Mouse (Mus musculus): ENCODE data around the gene Serp2.
"Not testable (repeated sequence)": the region's sequence is repeated elsewhere in the genome, so short reads cannot be mapped to it uniquely, and the experiment has no call there.

Gene Serp2

GRCm38 (mm10) chr14:76569271-76569961 is 12.7 kb upstream of the Serp2 start:
- peak in 1 of 2 experiments; percentile 33 for DNase-seq (ENCODE audit: low spot score in 2 of 2)

GRCm38 (mm10) chr14:76568548-76568947 is 11.9 kb upstream of the Serp2 start:
- no peak for DNase-seq (ENCODE audit: low spot score in 2 of 2)

GRCm38 (mm10) chr14:76567280-76567679 is 10.6 kb upstream of the Serp2 start:
- DNase-seq (ENCODE audit: low spot score in 2 of 2), result no peak

GRCm38 (mm10) chr14:76566711-76567110 is 10.0 kb upstream of the Serp2 start:
- no peak for DNase-seq (ENCODE audit: low spot score in 2 of 2)

GRCm38 (mm10) chr14:76566193-76566592 is 9.5 kb upstream of the Serp2 start:
- DNase-seq (ENCODE audit: low spot score in 2 of 2), result no peak

GRCm38 (mm10) chr14:76559208-76559607 is 2.5 kb upstream of the Serp2 start:
- DNase-seq (ENCODE audit: low spot score in 2 of 2), result no peak

GRCm38 (mm10) chr14:76558171-76558570 is 1.5 kb upstream of the Serp2 start:
- DNase-seq (ENCODE audit: low spot score in 2 of 2), result not testable (repeated sequence)

- peak; percentile 43 to 56 for DNase-seq (ENCODE audit: low spot score in 2 of 2)
These were observed 448 bp downstream of the Serp2 start for GRCm38 (mm10) chr14:76556031-76556851.

- DNase-seq (ENCODE audit: low spot score in 2 of 2), result no peak
These were observed 1.2 kb downstream of the Serp2 start for GRCm38 (mm10) chr14:76555263-76556030.

GRCm38 (mm10) chr14:76544136-76544535 is 12.6 kb downstream of the Serp2 start:
- DNase-seq (ENCODE audit: low spot score in 2 of 2), result no peak

GRCm38 (mm10) chr14:76541341-76541740 is 15.3 kb downstream of the Serp2 start:
- no peak for DNase-seq (ENCODE audit: low spot score in 2 of 2)

- no peak for DNase-seq (ENCODE audit: low spot score in 2 of 2)
These were observed 16.6 kb downstream of the Serp2 start for GRCm38 (mm10) chr14:76540005-76540670.

- DNase-seq (ENCODE audit: low spot score in 2 of 2), result no peak
These were observed 19.8 kb downstream of the Serp2 start for GRCm38 (mm10) chr14:76536921-76537320.

GRCm38 (mm10) chr14:76535096-76535495 is 21.6 kb downstream of the Serp2 start:
- no peak for DNase-seq (ENCODE audit: low spot score in 2 of 2)

GRCm38 (mm10) chr14:76533170-76533815 is 23.4 kb downstream of the Serp2 start:
- no peak for DNase-seq (ENCODE audit: low spot score in 2 of 2)

GRCm38 (mm10) chr14:76532257-76533169 is 24.2 kb downstream of the Serp2 start:
- no peak for DNase-seq (ENCODE audit: low spot score in 2 of 2)

- DNase-seq (ENCODE audit: low spot score in 2 of 2), result no peak
These were observed 25.5 kb downstream of the Serp2 start for GRCm38 (mm10) chr14:76531027-76531660.

GRCm38 (mm10) chr14:76528641-76529040 is 28.0 kb downstream of the Serp2 start:
- DNase-seq (ENCODE audit: low spot score in 2 of 2), result peak; percentile 45 to 60

GRCm38 (mm10) chr14:76527758-76528313 is 28.9 kb downstream of the Serp2 start:
- no peak for DNase-seq (ENCODE audit: low spot score in 2 of 2)

Data from heart, adult 9 months (tissue).